Mouse (Mus musculus): ENCODE data around the gene 9330161L09Rik. TPM values are rescaled to one million over a fixed set of nuclear protein-coding genes. Genes with fewer than 3 reads are reported as not detected.

The 9330161L09Rik gene
- total RNA-seq, 2 experiments from 2014 or later = 2.6 to 3.0 TPM

Other genes starting within 250 kb of the 9330161L09Rik start
- 1 to 10 TPM; 4.8 to 6.9 TPM for gene Prima1, start 165.7 kb downstream of the 9330161L09Rik start, total RNA-seq (2021)
- gene Fam181a, start 96.8 kb downstream of the 9330161L09Rik start, total RNA-seq (2021) = not detected
- 1 to 10 TPM; 2.5 to 5.2 TPM for gene Asb2, start 51.8 kb downstream of the 9330161L09Rik start, total RNA-seq (2021)
- 1 to 10 TPM; 3.2 to 3.5 TPM for gene Otub2, start 19.1 kb downstream of the 9330161L09Rik start, total RNA-seq (2021)
- gene Ddx24, start 18.0 kb upstream of the 9330161L09Rik start, total RNA-seq (2021) = 100 to 1,000 TPM; 109 to 116 TPM
- gene Ifi27, start 26.4 kb upstream of the 9330161L09Rik start, total RNA-seq (2021) = 100 to 1,000 TPM; 377 to 414 TPM
- 10 to 100 TPM; 10.1 to 11.7 TPM for gene Ifi27l2a, start 35.9 kb upstream of the 9330161L09Rik start, total RNA-seq (2021)
- not detected for gene Ifi27l2b, start 49.4 kb upstream of the 9330161L09Rik start, total RNA-seq (2021)
- gene Ppp4r4, start 124.5 kb upstream of the 9330161L09Rik start, total RNA-seq (2021) = 1 to 10 TPM; 3.3 to 3.7 TPM
- gene Serpina10, start 223.6 kb upstream of the 9330161L09Rik start, total RNA-seq (2021) = 10 to 100 TPM in 1 of 2 experiments, 1 to 10 TPM in 1; 1.5 to 11.8 TPM
- gene Serpina6, start 249.4 kb upstream of the 9330161L09Rik start, total RNA-seq (2021) = 1 to 10 TPM in 1 of 2 experiments, under 1 TPM in 1; 0.76 to 3.0 TPM